Mouse (Mus musculus) adrenal gland, postnatal 4 days (tissue): ENCODE measurements around the gene Nudt22. TPM values are rescaled to one million over a fixed set of nuclear protein-coding genes. Genes with fewer than 3 reads are reported as not detected.

Experiments used
- DNase-seq, 2 experiments: peaks; one replicate each; pipeline ENCODE4 v3.0.0; 2021 to 2022; ENCODE audit warnings: low spot score in 2 of 2, mixed read lengths in 2 of 2
- total RNA-seq, 2 experiments: library from RNA; stranded (reverse); gene quantifications; 2 replicates each; pipeline ENCODE4 v1.2.3; 2021

The Nudt22 gene
- total RNA-seq, 2 experiments from 2014 or later: 47.8 TPM

DNA sequence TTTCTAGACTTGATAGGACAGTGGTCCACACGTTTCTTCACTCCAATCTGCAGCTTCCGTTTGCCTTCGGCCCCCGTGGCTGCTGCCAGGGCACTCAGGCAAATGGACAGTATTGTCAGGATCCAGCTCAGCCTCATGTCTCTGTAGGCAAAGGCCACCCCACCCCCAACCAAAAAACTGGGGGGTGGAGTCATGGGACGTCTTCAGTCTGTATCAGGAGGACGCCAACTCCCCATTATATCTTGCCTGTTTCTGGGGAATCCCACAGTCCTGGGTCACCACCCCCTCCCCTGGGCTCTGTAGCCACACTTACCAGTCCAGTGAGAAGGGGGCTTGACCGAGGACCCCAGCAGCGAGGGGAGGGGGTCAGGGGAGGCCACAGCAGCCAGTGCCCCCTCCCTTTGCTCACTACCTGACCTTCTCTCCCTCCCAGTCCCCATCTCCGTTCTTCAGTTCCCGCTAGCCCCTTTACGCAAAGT is 16.9 kb downstream of the Nudt22 start:
- DNase-seq: no peak

- DNase-seq: no peak
Measured at GRCm38 (mm10) chr19:6978639-6978974, 17.3 kb downstream of the Nudt22 start.

GRCm38 (mm10) chr19:6977759-6978638 is 17.9 kb downstream of the Nudt22 start:
- no peak for DNase-seq

DNA sequence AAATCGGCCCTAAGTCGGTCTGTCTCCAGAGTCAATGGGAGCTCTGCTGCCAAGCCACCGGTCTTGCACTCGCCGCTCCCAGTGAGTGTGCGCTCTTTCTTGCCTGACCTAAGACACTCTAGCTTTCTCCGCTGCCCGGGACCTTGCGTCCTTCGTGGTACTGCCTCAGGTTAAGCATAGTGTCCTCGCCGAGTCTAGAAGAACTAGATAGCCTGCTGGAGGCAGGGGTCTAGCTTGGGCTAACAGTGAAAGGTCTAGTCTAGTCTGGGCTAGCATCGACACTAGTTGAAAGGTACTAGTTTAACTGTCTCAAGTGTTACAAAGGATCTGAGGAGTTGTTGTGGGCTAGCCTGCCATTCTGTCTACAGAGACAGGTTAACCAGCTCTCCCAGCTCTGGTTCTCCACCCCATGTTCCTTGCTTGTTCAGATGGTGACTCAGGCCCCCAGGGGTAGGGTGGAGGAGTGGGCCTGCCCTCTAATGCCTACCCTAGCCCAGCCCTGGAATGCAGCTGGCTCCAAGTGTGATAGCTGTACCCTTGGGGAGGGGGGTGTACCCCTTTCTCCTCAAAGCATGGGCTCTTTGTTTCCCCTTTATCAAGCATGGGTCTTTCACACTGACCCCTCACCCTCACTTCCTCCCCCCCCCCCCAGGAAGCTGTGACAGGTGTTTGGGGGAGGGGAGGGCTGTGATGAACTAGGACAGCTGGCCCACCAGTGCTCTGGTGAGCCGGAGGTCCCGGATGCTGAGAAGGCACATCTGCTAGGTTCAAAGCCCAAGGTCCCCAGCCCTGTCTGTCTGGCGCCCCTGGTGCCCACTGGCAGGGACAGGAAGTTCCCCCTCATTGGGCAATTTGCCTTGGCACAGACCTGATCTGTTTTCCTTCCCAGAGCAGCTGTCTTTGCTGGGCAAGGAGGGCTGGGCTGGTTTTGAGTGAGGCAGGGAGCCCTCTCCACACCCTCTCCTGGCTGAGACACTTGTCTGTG is 20.1 kb downstream of the Nudt22 start, which contains the start of gene Plcb3:
Gene Plcb3 (minus strand): TSS at position 934 of the 985 bp plus-strand sequence.
- peak in 1 of 2 experiments; percentile 52 for DNase-seq

- DNase-seq: peak in 1 of 2 experiments; percentile 70
Measured at GRCm38 (mm10) chr19:6974211-6975205, 21.4 kb downstream of the Nudt22 start, which contains the start of gene Ppp1r14b. TSS of gene Ppp1r14b (plus strand) at chr19:6974968.

GRCm38 (mm10) chr19:6973581-6974190 is 22.2 kb downstream of the Nudt22 start:
- no peak for DNase-seq

- DNase-seq: no peak
Measured at GRCm38 (mm10) chr19:6972247-6972917, 23.5 kb downstream of the Nudt22 start.

GRCm38 (mm10) chr19:6971644-6972043 is 24.3 kb downstream of the Nudt22 start:
- no peak for DNase-seq

GRCm38 (mm10) chr19:6970460-6971085 is 25.3 kb downstream of the Nudt22 start:
- DNase-seq: no peak

GRCm38 (mm10) chr19:6969665-6970381 is 26.1 kb downstream of the Nudt22 start:
- peak; percentile 66 to 73 for DNase-seq

DNA sequence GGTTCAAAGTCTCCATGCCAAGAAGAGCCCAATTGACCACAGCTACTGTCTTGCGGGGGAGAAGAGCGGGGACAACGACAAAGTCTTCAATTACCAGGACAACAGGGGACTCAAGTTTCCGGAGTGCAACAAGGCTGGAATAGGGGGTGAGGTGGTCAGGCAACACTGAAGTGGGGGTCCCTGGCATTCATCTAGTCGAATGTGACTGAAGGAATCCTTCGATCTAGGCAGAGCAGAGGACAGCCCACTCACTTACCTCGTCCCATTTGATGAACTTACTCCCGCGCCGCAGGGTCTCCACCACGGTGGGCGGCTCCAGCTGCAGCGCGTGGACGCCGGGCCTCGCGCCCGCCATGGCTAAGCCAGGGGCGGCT is 26.6 kb downstream of the Nudt22 start:
- DNase-seq: no peak

- no peak for DNase-seq
Measured at GRCm38 (mm10) chr19:6968491-6969271, 27.2 kb downstream of the Nudt22 start.

DNA sequence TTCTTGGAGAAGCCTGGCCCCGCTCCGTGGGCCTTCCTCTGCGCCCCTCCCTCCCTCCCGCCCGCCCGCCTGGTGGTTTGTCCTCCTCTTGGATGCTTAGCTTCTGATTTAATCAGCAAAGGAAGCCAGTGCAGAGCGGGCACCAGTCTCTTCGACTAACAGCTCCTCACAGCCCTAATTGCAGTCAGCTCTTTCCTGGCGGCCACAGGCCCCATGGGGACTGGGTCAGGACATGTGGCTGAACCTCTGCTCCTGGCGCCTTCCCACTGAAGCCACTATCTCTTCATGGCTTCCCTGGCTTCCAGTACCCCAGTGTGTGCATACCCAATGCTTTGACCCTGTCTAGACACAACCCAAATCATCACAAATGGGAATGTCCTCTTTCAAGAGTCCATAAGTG is 39.5 kb downstream of the Nudt22 start:
- DNase-seq: no peak

DNA sequence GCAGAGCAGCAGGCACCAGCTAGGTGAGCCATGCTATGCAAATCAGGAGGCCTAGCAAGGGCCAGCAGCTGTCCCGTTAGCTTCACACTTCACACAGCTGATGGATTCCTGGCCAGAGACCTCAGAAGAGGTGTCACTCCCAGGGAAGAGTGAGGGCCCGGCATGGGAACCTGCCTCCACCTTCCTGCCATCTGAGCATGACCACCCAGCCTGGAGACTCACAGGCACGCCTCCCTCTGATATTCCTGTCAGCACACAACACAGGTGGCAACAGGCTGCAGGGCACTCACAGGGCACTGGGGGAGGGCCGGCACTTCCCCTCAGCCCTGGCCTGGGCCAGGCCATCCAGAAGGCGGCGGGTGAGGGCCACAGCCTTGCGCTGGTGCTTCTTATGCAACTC is 40.5 kb downstream of the Nudt22 start:
- no peak for DNase-seq

- no peak for DNase-seq
Measured at GRCm38 (mm10) chr19:6954046-6954445, 41.9 kb downstream of the Nudt22 start.

DNA sequence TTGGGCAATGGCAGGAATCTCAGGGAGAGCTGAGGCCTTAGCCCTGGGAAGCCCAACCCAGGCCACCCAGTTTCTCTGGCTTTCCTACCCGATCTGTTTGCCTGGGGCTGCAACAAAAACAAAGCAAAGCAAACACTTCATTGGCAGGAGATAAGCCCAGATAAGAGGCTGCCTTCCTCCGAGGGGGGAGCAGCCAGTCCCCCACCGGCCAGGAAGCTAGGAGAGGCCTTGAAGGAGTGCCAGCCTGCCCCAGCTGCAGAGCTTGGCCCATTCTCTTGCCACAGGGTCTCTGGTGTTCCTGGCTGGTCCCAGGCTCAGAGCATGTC is 43.2 kb downstream of the Nudt22 start:
- DNase-seq: peak in 1 of 2 experiments; percentile 49

- peak; percentile 71 to 73 for DNase-seq
Measured at GRCm38 (mm10) chr19:6951994-6952711, 43.8 kb downstream of the Nudt22 start.
